Mouse (Mus musculus) embryonic facial prominence, embryonic 14.5 days (tissue): Measurements from ENCODE around the gene Atg7. TPM values are rescaled to one million over a fixed set of nuclear protein-coding genes. Genes with fewer than 3 reads are reported as not detected.
"Not testable (repeated sequence)": the region's sequence is repeated elsewhere in the genome, so short reads cannot be mapped to it uniquely, and the experiment has no call there.

Source experiments
- ATAC-seq: fragments of 200-750 bp; cut with Nextera tagmentation; 2 replicates; pipeline ENCODE4 v1.8.0; 2017; ENCODE audit warnings: low read depth, moderate number of reproducible peaks, moderate TSS enrichment
- DNase-seq: peaks from one replicate; pipeline ENCODE4 v3.0.0-alpha.2; 2015; ENCODE audit warnings: low spot score
- H3K27ac ChIP-seq: fragments of 300-500 bp; sonication (generic); replicated peaks from 2 replicates; pipeline ENCODE4 v1.5.1; 2014; ENCODE audit warnings: low read depth, mild to moderate bottlenecking, low read length, moderate library complexity
- H3K27me3 ChIP-seq: fragments of 300-500 bp; sonication (generic); replicated peaks from 2 replicates; pipeline ENCODE4 v1.6.1; 2014; ENCODE audit warnings: low read length; ENCODE audit not compliant: control insufficient read depth, insufficient read depth
- H3K36me3 ChIP-seq: fragments of 300-500 bp; sonication (generic); 2 replicates; pipeline ENCODE4 v1.6.1; 2014; ENCODE audit warnings: low read length, mixed read lengths; ENCODE audit not compliant: control insufficient read depth, insufficient read depth
- H3K4me1 ChIP-seq: fragments of 300-500 bp; sonication (generic); 2 replicates; pipeline ENCODE4 v1.6.1; 2014; ENCODE audit warnings: antibody characterized with exemption, low read length; ENCODE audit not compliant: control insufficient read depth, insufficient read depth
- H3K4me2 ChIP-seq: fragments of 300-500 bp; sonication (generic); 2 replicates; pipeline ENCODE4 v1.6.1; 2014; ENCODE audit warnings: low read depth, mild to moderate bottlenecking, low read length, moderate library complexity, mixed read lengths
- H3K4me3 ChIP-seq: fragments of 300-500 bp; sonication (generic); 2 replicates; pipeline ENCODE4 v1.5.1; 2014; ENCODE audit warnings: low read depth, mild to moderate bottlenecking, low read length
- H3K9ac ChIP-seq: fragments of 300-500 bp; sonication (generic); 2 replicates; pipeline ENCODE4 v1.6.1; 2014; ENCODE audit warnings: low read depth, mild to moderate bottlenecking, low read length, moderate library complexity, mixed read lengths
- H3K9me3 ChIP-seq: fragments of 300-500 bp; sonication (generic); 2 replicates; pipeline ENCODE4 v1.6.1; 2016; ENCODE audit warnings: low read length; ENCODE audit not compliant: control insufficient read depth
- WGBS: fragments of 180-500 bp; shearing (Covaris S2); extraction: QIAGEN DNeasy Blood & Tissue Kit; methylation state at CpG from one replicate; pipeline ENCODE4 v1.1.7; 2014; 5-methylcytosine and 5-hydroxymethylcytosine counted together
- polyA plus RNA-seq: library from polyadenylated mRNA; unstranded; fragments of >200 nt; fragmentation: Nextera tagmentation; extraction: Ambion mirVana; gene quantifications from 2 replicates; pipeline ENCODE4 v1.2.1, GENCODE M21; 2014

Gene Atg7
- 17.6 and 17.9 TPM in 2 replicates for polyA plus RNA-seq

GRCm38 (mm10) chr6:114642601-114643528, at the start of gene Atg7:
Gene Atg7 (plus strand): TSS chr6:114643097.
- WGBS: 1% methylated on average over 38 of the region's 38 CpGs
- peak within 1 kb of the TSS; percentile 72 for H3K4me3 ChIP-seq
- DNase-seq (peak; percentile 96), ATAC-seq (peak; percentile 92)
- no peaks in the 10 kb centered on the region for H3K27me3 ChIP-seq
- peaks cover 7% of the 10 kb centered on the region; the same call in 1 of the 2 replicates for H3K4me1 ChIP-seq
- no peaks in the 10 kb centered on the region for H3K9me3 ChIP-seq
- peak within 1 kb of the TSS; percentile 79 for H3K9ac ChIP-seq
- no peak within 1 kb of the TSS; the same call in 1 of the 2 replicates for H3K27ac ChIP-seq
- no peaks in the 10 kb centered on the region for H3K36me3 ChIP-seq
- peak within 1 kb of the TSS; percentile 88 for H3K4me2 ChIP-seq

GRCm38 (mm10) chr6:114614076-114614475, 28.8 kb upstream of the Atg7 start:
- H3K9ac ChIP-seq, DNase-seq, ATAC-seq, H3K27ac ChIP-seq, H3K4me1 ChIP-seq, H3K4me3 ChIP-seq, H3K9me3 ChIP-seq, H3K27me3 ChIP-seq, H3K36me3 ChIP-seq, H3K4me2 ChIP-seq: not testable (repeated sequence)
- WGBS: 0% methylated on average over 6 of the region's 17 CpGs

DNA sequence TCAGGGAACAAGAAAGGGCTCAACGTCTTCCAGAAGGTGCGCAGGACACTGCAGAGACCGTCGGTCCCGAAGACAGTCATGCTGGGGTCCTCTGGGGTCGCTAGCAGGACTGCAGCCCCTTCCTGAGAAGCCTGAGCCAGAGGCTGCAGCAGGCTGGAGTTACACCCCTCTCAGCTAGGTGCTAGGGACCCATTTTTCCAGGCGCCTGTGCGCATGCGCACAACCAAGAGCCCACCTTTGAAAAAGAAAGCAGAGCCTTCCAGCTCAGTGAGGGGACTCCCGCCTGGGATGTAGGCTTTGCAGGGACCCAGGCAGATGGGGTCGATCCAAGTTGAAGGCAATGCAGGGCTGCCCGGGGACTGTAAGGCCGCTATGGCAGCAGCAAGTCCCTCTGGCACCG, 9.0 kb upstream of the Atg7 start:
- not testable (repeated sequence) for H3K9me3 ChIP-seq, H3K4me2 ChIP-seq, H3K27ac ChIP-seq, H3K36me3 ChIP-seq, H3K4me1 ChIP-seq, H3K4me3 ChIP-seq, ATAC-seq, H3K27me3 ChIP-seq, H3K9ac ChIP-seq, DNase-seq
- WGBS: no CpG with 5 or more reads among the region's 14 CpGs

GRCm38 (mm10) chr6:114643716-114644115, 819 bp downstream of the Atg7 start:
- no peaks in the 10 kb centered on the region for H3K36me3 ChIP-seq
- WGBS: 38% methylated on average over 8 of the region's 8 CpGs
- peaks cover 7% of the 10 kb centered on the region; the same call in 1 of the 2 replicates for H3K4me1 ChIP-seq
- ATAC-seq (no peak), DNase-seq (no peak)
- H3K4me3 ChIP-seq: peak overlapping the region; percentile 72
- H3K27ac ChIP-seq: no peak overlapping the region; the same call in 1 of the 2 replicates
- no peaks in the 10 kb centered on the region for H3K9me3 ChIP-seq
- H3K27me3 ChIP-seq: no peaks in the 10 kb centered on the region
- H3K4me2 ChIP-seq: peak overlapping the region; percentile 88
- H3K9ac ChIP-seq: peak overlapping the region; percentile 79

GRCm38 (mm10) chr6:114644531-114644930, 1.6 kb downstream of the Atg7 start:
- no peak overlapping the region for H3K4me2 ChIP-seq
- ATAC-seq (no peak), DNase-seq (no peak)
- 84% methylated on average over 1 of the region's 1 CpGs for WGBS
- H3K27me3 ChIP-seq: no peaks in the 10 kb centered on the region
- no peak overlapping the region for H3K27ac ChIP-seq
- no peak overlapping the region for H3K9ac ChIP-seq
- H3K9me3 ChIP-seq: no peaks in the 10 kb centered on the region
- H3K36me3 ChIP-seq: no peaks in the 10 kb centered on the region
- peaks cover 7% of the 10 kb centered on the region; the same call in 1 of the 2 replicates for H3K4me1 ChIP-seq
- no peak overlapping the region for H3K4me3 ChIP-seq

- Histone ChIP-seq H3K27ac (no peak overlapping the region), H3K36me3 (no peaks in the 10 kb centered on the region), H3K4me1 (peaks cover 7% of the 10 kb centered on the region; the same call in 1 of the 2 replicates), H3K27me3 (no peaks in the 10 kb centered on the region), H3K4me2 (no peak overlapping the region), H3K4me3 (no peak overlapping the region), H3K9ac (no peak overlapping the region), H3K9me3 (no peaks in the 10 kb centered on the region)
- 75% methylated on average over 1 of the region's 1 CpGs for WGBS
- no peak for ATAC-seq
- DNase-seq: no peak
These were observed 3.3 kb downstream of the Atg7 start for GRCm38 (mm10) chr6:114646201-114646600.

DNA sequence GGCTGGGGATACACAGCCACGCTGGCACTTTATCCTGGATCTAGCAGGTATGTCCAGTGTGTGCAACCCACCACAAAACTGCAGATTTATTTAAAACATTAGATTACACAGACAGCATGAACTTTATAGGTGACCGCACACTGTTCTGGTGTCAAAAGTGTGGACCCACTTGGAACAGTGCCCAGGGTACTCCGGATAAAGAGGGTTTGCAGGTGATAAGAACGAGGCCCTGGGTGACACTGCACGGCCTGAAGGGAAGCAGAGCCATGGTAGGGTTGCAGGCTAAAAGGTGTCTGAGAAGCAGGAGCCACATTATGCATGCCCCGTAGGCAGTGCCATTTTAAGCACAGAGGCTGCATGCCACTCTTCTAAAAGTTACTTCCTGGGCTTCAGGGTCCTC, 4.1 kb downstream of the Atg7 start:
- H3K36me3 ChIP-seq: no peaks in the 10 kb centered on the region

GRCm38 (mm10) chr6:114648352-114649030, 5.6 kb downstream of the Atg7 start:
- H3K27ac ChIP-seq: no peak overlapping the region
- H3K4me3 ChIP-seq: no peak overlapping the region
- no peak for ATAC-seq
- DNase-seq: no peak
- H3K27me3 ChIP-seq: no peaks in the 10 kb centered on the region
- no peaks in the 10 kb centered on the region for H3K36me3 ChIP-seq
- no peak overlapping the region for H3K4me2 ChIP-seq
- peaks cover 5% of the 10 kb centered on the region; the same call in 1 of the 2 replicates for H3K4me1 ChIP-seq
- no peak overlapping the region for H3K9ac ChIP-seq
- WGBS: 85% methylated on average over 4 of the region's 4 CpGs
- H3K9me3 ChIP-seq: no peaks in the 10 kb centered on the region

More for the DNA sequence above, 4.1 kb downstream of the Atg7 start:
- H3K4me2 ChIP-seq: no peak overlapping the region
- no peak overlapping the region for H3K27ac ChIP-seq
- H3K9ac ChIP-seq: no peak overlapping the region
- H3K4me3 ChIP-seq: no peak overlapping the region
- DNase-seq: no peak
- no peak for ATAC-seq
- no peaks in the 10 kb centered on the region for H3K27me3 ChIP-seq
- peaks cover 7% of the 10 kb centered on the region; the same call in 1 of the 2 replicates for H3K4me1 ChIP-seq
- 86% methylated on average over 6 of the region's 6 CpGs for WGBS
- no peaks in the 10 kb centered on the region for H3K9me3 ChIP-seq
